Mouse (Mus musculus): ENCODE results near the gene Nexn. TPM values are rescaled to one million over a fixed set of nuclear protein-coding genes. Genes with fewer than 3 reads are reported as not detected.

Nexn gene
- total and polyA plus RNA-seq, 2 experiments from 2014 or later, result 88.6 to 314 TPM

GRCm38 (mm10) chr3:152271876-152272275 is 5.7 kb upstream of the Nexn start:
- H3K4me1 ChIP-seq (ENCODE audit: control insufficient read depth, insufficient read depth), result peaks cover 7% of the 10 kb centered on the region; the same call in 1 of the 2 replicates
- no peaks in the 10 kb centered on the region for H3K9me3 ChIP-seq (replicated peaks; ENCODE audit: control insufficient read depth, low read length)
- TF ChIP-seq CTCF (IDR thresholded peaks at IDR 0.05; ENCODE audit: low read depth) (no peak), EP300 (IDR thresholded peaks at IDR 0.05; ENCODE audit: low read depth) (no peak)
- WGBS, result 69% methylated on average over 6 of the region's 6 CpGs
- no peaks in the 10 kb centered on the region for H3K27me3 ChIP-seq (ENCODE audit: control insufficient read depth, insufficient read depth, low read length)
- H3K27ac ChIP-seq (ENCODE audit: low read depth), result no peak overlapping the region
- no peak overlapping the region for H3K4me3 ChIP-seq (ENCODE audit: low read depth, low read length)
- no peak overlapping the region for H3K9ac ChIP-seq (replicated peaks; ENCODE audit: low read depth, low read length)
- ATAC-seq (ENCODE audit: insufficient read depth, low read depth) (no peak), DNase-seq (ENCODE audit: low spot score) (no peak)
- H3K4me2 ChIP-seq (ENCODE audit: low read depth, low read length), result no peak overlapping the region
- 0 out of 2 replicates have a peak, but pooled peaks cover 4% of the 10 kb centered on the region for H3K36me3 ChIP-seq (replicated peaks; ENCODE audit: control insufficient read depth, insufficient read depth, low read length)

GRCm38 (mm10) chr3:152271071-152271710 is 5.0 kb upstream of the Nexn start:
- TF ChIP-seq EP300 (IDR thresholded peaks at IDR 0.05; ENCODE audit: low read depth), result no peak

DNA sequence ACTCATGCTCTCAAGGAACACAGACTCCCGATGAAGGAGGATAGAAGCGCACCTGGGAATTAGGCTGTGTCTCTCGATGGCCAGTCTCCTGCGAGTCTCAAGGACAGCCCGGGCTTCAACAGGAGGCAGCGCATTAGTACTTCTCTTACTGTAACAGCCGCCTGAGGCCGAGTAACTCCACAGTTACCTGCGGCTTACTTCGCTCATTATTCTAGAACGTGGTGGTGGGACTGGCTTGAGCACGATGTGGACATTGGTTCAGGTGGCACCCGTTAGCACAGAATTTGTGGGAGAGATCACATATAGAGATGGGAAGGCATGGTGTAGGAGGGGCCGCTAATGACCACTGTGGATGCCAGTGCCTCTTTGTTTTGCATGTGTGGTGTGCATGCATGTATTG is 1.9 kb upstream of the Nexn start:
- TF ChIP-seq EP300 (IDR thresholded peaks at IDR 0.05; ENCODE audit: low read depth), result no peak
- no peak for TF ChIP-seq CTCF (IDR thresholded peaks at IDR 0.05; ENCODE audit: low read depth)
- no peaks in the 10 kb centered on the region for H3K36me3 ChIP-seq (replicated peaks; ENCODE audit: control insufficient read depth, insufficient read depth, low read length)
- no peaks in the 10 kb centered on the region for H3K9me3 ChIP-seq (replicated peaks; ENCODE audit: control insufficient read depth, low read length)
- DNase-seq (ENCODE audit: low spot score), result no peak
- 88% methylated on average over 14 of the region's 14 CpGs for WGBS
- ATAC-seq (ENCODE audit: insufficient read depth, low read depth), result no peak
- no peak overlapping the region for H3K4me3 ChIP-seq (ENCODE audit: low read depth, low read length)
- H3K4me1 ChIP-seq (ENCODE audit: control insufficient read depth, insufficient read depth), result peaks cover 11% of the 10 kb centered on the region
- H3K4me2 ChIP-seq (ENCODE audit: low read depth, low read length), result no peak overlapping the region
- no peaks in the 10 kb centered on the region for H3K27me3 ChIP-seq (ENCODE audit: control insufficient read depth, insufficient read depth, low read length)
- no peak overlapping the region for H3K9ac ChIP-seq (replicated peaks; ENCODE audit: low read depth, low read length)
- H3K27ac ChIP-seq (ENCODE audit: low read depth), result no peak overlapping the region

More at GRCm38 (mm10) chr3:152271071-152271710, 5.0 kb upstream of the Nexn start:
- H3K36me3 ChIP-seq (replicated peaks; ENCODE audit: control insufficient read depth, insufficient read depth, low read length), result 0 out of 2 replicates have a peak, but pooled peaks cover 3% of the 10 kb centered on the region
- H3K4me1 ChIP-seq (ENCODE audit: control insufficient read depth, insufficient read depth), result peaks cover 11% of the 10 kb centered on the region
- no peak overlapping the region for H3K9ac ChIP-seq (replicated peaks; ENCODE audit: low read depth, low read length)
- no peaks in the 10 kb centered on the region for H3K9me3 ChIP-seq (replicated peaks; ENCODE audit: control insufficient read depth, low read length)
- no peak overlapping the region for H3K4me2 ChIP-seq (ENCODE audit: low read depth, low read length)
- H3K27ac ChIP-seq (ENCODE audit: low read depth), result no peak overlapping the region
- H3K4me3 ChIP-seq (ENCODE audit: low read depth, low read length), result no peak overlapping the region
- no peaks in the 10 kb centered on the region for H3K27me3 ChIP-seq (ENCODE audit: control insufficient read depth, insufficient read depth, low read length)
- 83% methylated on average over 10 of the region's 10 CpGs for WGBS
- no peak for DNase-seq (ENCODE audit: low spot score)
- ATAC-seq (ENCODE audit: insufficient read depth, low read depth), result no peak

GRCm38 (mm10) chr3:152265351-152266035 is 657 bp downstream of the Nexn start:
- ATAC-seq (ENCODE audit: insufficient read depth, low read depth) (peak; percentile 87), DNase-seq (ENCODE audit: low spot score) (peak; percentile 82)
- no peaks in the 10 kb centered on the region for H3K9me3 ChIP-seq (replicated peaks; ENCODE audit: control insufficient read depth, low read length)
- H3K9ac ChIP-seq (replicated peaks; ENCODE audit: low read depth, low read length), result peak overlapping the region; percentile 87
- peak overlapping the region; percentile 63 for H3K4me2 ChIP-seq (ENCODE audit: low read depth, low read length)
- TF ChIP-seq CTCF (IDR thresholded peaks at IDR 0.05; ENCODE audit: low read depth) (no peak), EP300 (IDR thresholded peaks at IDR 0.05; ENCODE audit: low read depth) (peak; percentile 79; the same call in 1 of the 2 replicates)
- H3K4me1 ChIP-seq (ENCODE audit: control insufficient read depth, insufficient read depth), result peaks cover 12% of the 10 kb centered on the region; the same call in 1 of the 2 replicates
- peak overlapping the region; percentile 71 for H3K4me3 ChIP-seq (ENCODE audit: low read depth, low read length)
- H3K27ac ChIP-seq (ENCODE audit: low read depth), result peak overlapping the region; percentile 99
- H3K36me3 ChIP-seq (replicated peaks; ENCODE audit: control insufficient read depth, insufficient read depth, low read length), result no peaks in the 10 kb centered on the region
- H3K27me3 ChIP-seq (ENCODE audit: control insufficient read depth, insufficient read depth, low read length), result no peaks in the 10 kb centered on the region
- WGBS, result 2% methylated on average over 58 of the region's 63 CpGs

- H3K27ac ChIP-seq (ENCODE audit: low read depth), result peak overlapping the region; percentile 99
- H3K4me1 ChIP-seq (ENCODE audit: control insufficient read depth, insufficient read depth), result peaks cover 12% of the 10 kb centered on the region; the same call in 1 of the 2 replicates
- H3K4me3 ChIP-seq (ENCODE audit: low read depth, low read length), result peak overlapping the region; percentile 71
- no peaks in the 10 kb centered on the region for H3K36me3 ChIP-seq (replicated peaks; ENCODE audit: control insufficient read depth, insufficient read depth, low read length)
- no peaks in the 10 kb centered on the region for H3K27me3 ChIP-seq (ENCODE audit: control insufficient read depth, insufficient read depth, low read length)
- ATAC-seq (ENCODE audit: insufficient read depth, low read depth), result peak; percentile 15; the same call in 1 of the 2 replicates
- H3K9ac ChIP-seq (replicated peaks; ENCODE audit: low read depth, low read length), result peak overlapping the region; percentile 87
- WGBS, result 22% methylated on average over 12 of the region's 12 CpGs
- DNase-seq (ENCODE audit: low spot score), result peak; percentile 68
- peak overlapping the region; percentile 63 for H3K4me2 ChIP-seq (ENCODE audit: low read depth, low read length)
- H3K9me3 ChIP-seq (replicated peaks; ENCODE audit: control insufficient read depth, low read length), result no peaks in the 10 kb centered on the region
- no peak for TF ChIP-seq CTCF (IDR thresholded peaks at IDR 0.05; ENCODE audit: low read depth)
- no peak for TF ChIP-seq EP300 (IDR thresholded peaks at IDR 0.05; ENCODE audit: low read depth)
Observed at GRCm38 (mm10) chr3:152264830-152265229, 1.3 kb downstream of the Nexn start.

Measured in heart, postnatal 0 days (tissue).